Mouse (Mus musculus) 3134 (cell line): ENCODE data around the gene Adgrd1.
A peak's percentile ranks its signal among the peaks of the same experiment; 100 is the strongest.

ENCODE experiments used
- DNase-seq: peaks from one replicate; pipeline ENCODE4 v3.0.0-alpha.2; 2011; ENCODE audit warnings: low spot score; ENCODE audit not compliant: insufficient read length; ENCODE audit errors: extremely low read depth

Adgrd1 gene

GRCm38 (mm10) chr5:129189071-129189470, 92.5 kb downstream of the Adgrd1 start:
- no peak for DNase-seq

- DNase-seq: no peak
Measured at GRCm38 (mm10) chr5:129190077-129190476, 93.5 kb downstream of the Adgrd1 start.

- DNase-seq: no peak
Measured at GRCm38 (mm10) chr5:129196501-129196900, 100.0 kb downstream of the Adgrd1 start.

- no peak for DNase-seq
Measured at GRCm38 (mm10) chr5:129196971-129197519, 100.5 kb downstream of the Adgrd1 start.

- DNase-seq: no peak
Measured at GRCm38 (mm10) chr5:129200132-129200531, 103.6 kb downstream of the Adgrd1 start.

- no peak for DNase-seq
Measured at GRCm38 (mm10) chr5:129208279-129208678, 111.7 kb downstream of the Adgrd1 start.

- DNase-seq: no peak
Measured at GRCm38 (mm10) chr5:129208845-129209244, 112.3 kb downstream of the Adgrd1 start.

GRCm38 (mm10) chr5:129211385-129212031, 115.0 kb downstream of the Adgrd1 start:
- no peak for DNase-seq

GRCm38 (mm10) chr5:129214023-129214422, 117.5 kb downstream of the Adgrd1 start:
- DNase-seq: no peak

- no peak for DNase-seq
Measured at GRCm38 (mm10) chr5:129216001-129216400, 119.5 kb downstream of the Adgrd1 start.

GRCm38 (mm10) chr5:129217481-129218221, 121.1 kb downstream of the Adgrd1 start:
- DNase-seq: no peak

- DNase-seq: no peak
Measured at GRCm38 (mm10) chr5:129218222-129218505, 121.6 kb downstream of the Adgrd1 start.

GRCm38 (mm10) chr5:129218537-129218981, 122.0 kb downstream of the Adgrd1 start:
- DNase-seq: no peak

- DNase-seq: no peak
Measured at GRCm38 (mm10) chr5:129219178-129219760, 122.7 kb downstream of the Adgrd1 start.

- DNase-seq: peak; percentile 16
Measured at GRCm38 (mm10) chr5:129225810-129226450, 129.4 kb downstream of the Adgrd1 start.

- DNase-seq: no peak
Measured at GRCm38 (mm10) chr5:129228171-129228570, 131.6 kb downstream of the Adgrd1 start.

- DNase-seq: no peak
Measured at GRCm38 (mm10) chr5:129233301-129233700, 136.8 kb downstream of the Adgrd1 start.

- DNase-seq: no peak
Measured at GRCm38 (mm10) chr5:129233881-129234432, 137.4 kb downstream of the Adgrd1 start.

- DNase-seq: no peak
Measured at GRCm38 (mm10) chr5:129236366-129236765, 139.8 kb downstream of the Adgrd1 start.

GRCm38 (mm10) chr5:129241865-129242264, 145.3 kb downstream of the Adgrd1 start:
- DNase-seq: no peak

GRCm38 (mm10) chr5:129242265-129242664, 145.7 kb downstream of the Adgrd1 start:
- DNase-seq: no peak
